Mouse (Mus musculus): ENCODE measurements around the gene Pgbd5. TPM values are rescaled to one million over a fixed set of nuclear protein-coding genes. Genes with fewer than 3 reads are reported as not detected.

The Pgbd5 gene
- polyA plus RNA-seq, 1 experiment from 2014 or later, result 3.4 TPM

GRCm38 (mm10) chr8:124397321-124398065 lies 42.0 kb downstream of the Pgbd5 start:
- 64% methylated on average over 11 of the region's 11 CpGs for WGBS
- Histone ChIP-seq H3K4me3 (ENCODE audit: control insufficient read depth in 1 of 2, insufficient read depth in 1 of 2, low read depth in 1 of 2, low read length in 2 of 2) (no peak overlapping the region), H3K27me3 (ENCODE audit: control insufficient read depth, insufficient read depth, low read length) (no peaks in the 10 kb centered on the region), H3K9ac (ENCODE audit: low read length) (no peak overlapping the region), H3K36me3 (ENCODE audit: control insufficient read depth, insufficient read depth, low read length) (no peaks in the 10 kb centered on the region), H3K9me3 (ENCODE audit: control insufficient read depth, low read length) (no peaks in the 10 kb centered on the region), H3K4me2 (ENCODE audit: low read length) (no peak overlapping the region), H3K4me1 (ENCODE audit: control insufficient read depth in 2 of 2, insufficient read depth in 2 of 2, low read length in 2 of 2) (peaks cover 5% of the 10 kb centered on the region in 2 experiments; a peak in 1 of 4 replicates), H3K27ac (replicated peaks in 1 of 2; ENCODE audit: control insufficient read depth in 1 of 2, insufficient read depth in 1 of 2, low read depth in 2 of 2, low read length in 2 of 2) (no peak overlapping the region)
- ATAC-seq (ENCODE audit: insufficient number of reproducible peaks, insufficient read depth, low FRiP score, low read depth), result no peak

GRCm38 (mm10) chr8:124396531-124396930 lies 42.9 kb downstream of the Pgbd5 start:
- Histone ChIP-seq H3K27me3 (ENCODE audit: control insufficient read depth, insufficient read depth, low read length) (no peaks in the 10 kb centered on the region), H3K4me2 (ENCODE audit: low read length) (no peak overlapping the region), H3K9me3 (ENCODE audit: control insufficient read depth, low read length) (no peaks in the 10 kb centered on the region), H3K27ac (replicated peaks in 1 of 2; ENCODE audit: control insufficient read depth in 1 of 2, insufficient read depth in 1 of 2, low read depth in 2 of 2, low read length in 2 of 2) (no peak overlapping the region), H3K4me3 (ENCODE audit: control insufficient read depth in 1 of 2, insufficient read depth in 1 of 2, low read depth in 1 of 2, low read length in 2 of 2) (no peak overlapping the region), H3K4me1 (ENCODE audit: control insufficient read depth in 2 of 2, insufficient read depth in 2 of 2, low read length in 2 of 2) (peaks cover 5% of the 10 kb centered on the region in 2 experiments; a peak in 1 of 4 replicates), H3K36me3 (ENCODE audit: control insufficient read depth, insufficient read depth, low read length) (no peaks in the 10 kb centered on the region), H3K9ac (ENCODE audit: low read length) (no peak overlapping the region)
- WGBS, result 60% methylated on average over 2 of the region's 2 CpGs
- ATAC-seq (ENCODE audit: insufficient number of reproducible peaks, insufficient read depth, low FRiP score, low read depth), result no peak

DNA sequence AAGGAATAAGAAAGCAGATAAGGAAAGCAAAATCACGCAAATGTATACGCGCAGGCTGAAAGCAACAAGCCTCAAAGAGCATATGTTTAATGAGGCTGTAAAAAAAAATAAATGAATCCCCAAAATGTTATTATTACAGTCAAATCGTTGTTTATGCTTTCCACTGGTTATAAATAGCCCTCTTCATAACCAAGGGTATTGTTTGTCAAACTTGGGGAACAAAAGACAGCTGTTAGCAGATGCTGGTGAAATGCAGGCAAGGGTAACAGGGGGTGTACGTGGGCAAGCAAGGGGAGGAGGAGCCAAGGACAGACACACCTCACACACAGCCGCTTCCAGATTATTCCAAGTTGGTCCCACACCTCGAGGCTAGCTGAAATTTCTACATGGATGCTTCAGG lies 44.1 kb downstream of the Pgbd5 start:
- no peaks in the 10 kb centered on the region for H3K27me3 ChIP-seq (ENCODE audit: control insufficient read depth, insufficient read depth, low read length)
- 74% methylated on average over 7 of the region's 7 CpGs for WGBS
- no peaks in the 10 kb centered on the region for H3K36me3 ChIP-seq (ENCODE audit: control insufficient read depth, insufficient read depth, low read length)
- no peak overlapping the region for H3K4me2 ChIP-seq (ENCODE audit: low read length)
- H3K9ac ChIP-seq (ENCODE audit: low read length), result no peak overlapping the region
- no peak overlapping the region for H3K4me3 ChIP-seq (ENCODE audit: control insufficient read depth in 1 of 2, insufficient read depth in 1 of 2, low read depth in 1 of 2, low read length in 2 of 2)
- no peaks in the 10 kb centered on the region for H3K9me3 ChIP-seq (ENCODE audit: control insufficient read depth, low read length)
- H3K27ac ChIP-seq (replicated peaks in 1 of 2; ENCODE audit: control insufficient read depth in 1 of 2, insufficient read depth in 1 of 2, low read depth in 2 of 2, low read length in 2 of 2), result no peak overlapping the region
- peaks cover 5% of the 10 kb centered on the region in 2 experiments; a peak in 1 of 4 replicates for H3K4me1 ChIP-seq (ENCODE audit: control insufficient read depth in 2 of 2, insufficient read depth in 2 of 2, low read length in 2 of 2)
- ATAC-seq (ENCODE audit: insufficient number of reproducible peaks, insufficient read depth, low FRiP score, low read depth), result no peak

DNA sequence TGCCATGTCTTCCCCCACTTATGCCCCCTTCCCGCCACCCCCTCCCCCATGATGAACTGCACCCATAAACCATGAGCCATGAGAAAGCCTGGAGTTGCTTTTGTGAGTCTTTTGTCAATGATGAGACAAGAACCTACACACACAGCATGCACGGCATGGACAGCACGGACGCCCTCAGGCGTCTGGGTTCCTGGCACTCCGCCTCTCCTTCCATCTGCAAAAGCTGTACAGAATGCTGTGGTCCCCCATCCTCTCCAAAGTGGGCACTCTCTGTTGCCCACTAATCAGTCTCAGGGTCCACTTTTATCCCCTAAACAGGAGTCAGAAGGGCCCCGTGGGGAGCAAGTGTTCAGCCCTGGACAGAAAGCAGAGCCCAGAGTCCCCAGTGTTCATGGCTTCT lies 44.5 kb downstream of the Pgbd5 start:
- Histone ChIP-seq H3K27me3 (ENCODE audit: control insufficient read depth, insufficient read depth, low read length) (no peaks in the 10 kb centered on the region), H3K36me3 (ENCODE audit: control insufficient read depth, insufficient read depth, low read length) (no peaks in the 10 kb centered on the region), H3K27ac (replicated peaks in 1 of 2; ENCODE audit: control insufficient read depth in 1 of 2, insufficient read depth in 1 of 2, low read depth in 2 of 2, low read length in 2 of 2) (no peak overlapping the region), H3K4me3 (ENCODE audit: control insufficient read depth in 1 of 2, insufficient read depth in 1 of 2, low read depth in 1 of 2, low read length in 2 of 2) (no peak overlapping the region), H3K9ac (ENCODE audit: low read length) (no peak overlapping the region), H3K9me3 (ENCODE audit: control insufficient read depth, low read length) (no peaks in the 10 kb centered on the region), H3K4me1 (ENCODE audit: control insufficient read depth in 2 of 2, insufficient read depth in 2 of 2, low read length in 2 of 2) (peaks cover 5% of the 10 kb centered on the region in 2 experiments; a peak in 1 of 4 replicates), H3K4me2 (ENCODE audit: low read length) (no peak overlapping the region)
- no peak for ATAC-seq (ENCODE audit: insufficient number of reproducible peaks, insufficient read depth, low FRiP score, low read depth)
- WGBS, result 85% methylated on average over 7 of the region's 7 CpGs

- peaks cover under 1 to 2% of the 10 kb centered on the region in 2 experiments; a peak in 1 of 4 replicates for H3K4me1 ChIP-seq (ENCODE audit: control insufficient read depth in 2 of 2, insufficient read depth in 2 of 2, low read length in 2 of 2)
- 77% methylated on average over 4 of the region's 4 CpGs for WGBS
These were observed 45.5 kb downstream of the Pgbd5 start for GRCm38 (mm10) chr8:124393927-124394326.

DNA sequence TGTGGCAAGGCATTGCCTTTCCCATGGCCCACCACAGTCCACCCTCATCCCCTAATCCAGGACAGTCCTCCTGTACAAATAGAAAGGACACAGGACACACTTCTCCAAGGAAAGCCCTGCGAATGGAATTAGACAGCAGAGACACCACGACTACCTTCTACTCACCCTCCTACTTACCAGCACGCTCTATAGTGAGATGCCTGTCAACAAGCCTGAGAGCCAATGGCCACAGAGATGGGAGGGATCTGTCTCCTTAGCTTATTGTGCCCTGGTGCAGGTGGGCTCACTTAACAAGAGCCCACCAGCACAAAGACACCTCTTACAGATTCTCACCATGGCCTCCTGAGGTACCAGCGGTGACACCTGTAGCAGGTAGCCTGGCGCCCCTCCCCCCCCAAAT lies 46.4 kb downstream of the Pgbd5 start:
- H3K4me3 ChIP-seq (ENCODE audit: control insufficient read depth in 1 of 2, insufficient read depth in 1 of 2, low read depth in 1 of 2, low read length in 2 of 2), result no peak overlapping the region
- WGBS, result 66% methylated on average over 5 of the region's 5 CpGs

More at GRCm38 (mm10) chr8:124393927-124394326, 45.5 kb downstream of the Pgbd5 start:
- Histone ChIP-seq H3K4me3 (ENCODE audit: control insufficient read depth in 1 of 2, insufficient read depth in 1 of 2, low read depth in 1 of 2, low read length in 2 of 2) (no peak overlapping the region), H3K9me3 (ENCODE audit: control insufficient read depth, low read length) (no peaks in the 10 kb centered on the region), H3K27me3 (ENCODE audit: control insufficient read depth, insufficient read depth, low read length) (no peaks in the 10 kb centered on the region), H3K4me2 (ENCODE audit: low read length) (no peak overlapping the region), H3K9ac (ENCODE audit: low read length) (no peak overlapping the region), H3K36me3 (ENCODE audit: control insufficient read depth, insufficient read depth, low read length) (no peaks in the 10 kb centered on the region), H3K27ac (replicated peaks in 1 of 2; ENCODE audit: control insufficient read depth in 1 of 2, insufficient read depth in 1 of 2, low read depth in 2 of 2, low read length in 2 of 2) (no peak overlapping the region)
- ATAC-seq (ENCODE audit: insufficient number of reproducible peaks, insufficient read depth, low FRiP score, low read depth), result no peak

DNA sequence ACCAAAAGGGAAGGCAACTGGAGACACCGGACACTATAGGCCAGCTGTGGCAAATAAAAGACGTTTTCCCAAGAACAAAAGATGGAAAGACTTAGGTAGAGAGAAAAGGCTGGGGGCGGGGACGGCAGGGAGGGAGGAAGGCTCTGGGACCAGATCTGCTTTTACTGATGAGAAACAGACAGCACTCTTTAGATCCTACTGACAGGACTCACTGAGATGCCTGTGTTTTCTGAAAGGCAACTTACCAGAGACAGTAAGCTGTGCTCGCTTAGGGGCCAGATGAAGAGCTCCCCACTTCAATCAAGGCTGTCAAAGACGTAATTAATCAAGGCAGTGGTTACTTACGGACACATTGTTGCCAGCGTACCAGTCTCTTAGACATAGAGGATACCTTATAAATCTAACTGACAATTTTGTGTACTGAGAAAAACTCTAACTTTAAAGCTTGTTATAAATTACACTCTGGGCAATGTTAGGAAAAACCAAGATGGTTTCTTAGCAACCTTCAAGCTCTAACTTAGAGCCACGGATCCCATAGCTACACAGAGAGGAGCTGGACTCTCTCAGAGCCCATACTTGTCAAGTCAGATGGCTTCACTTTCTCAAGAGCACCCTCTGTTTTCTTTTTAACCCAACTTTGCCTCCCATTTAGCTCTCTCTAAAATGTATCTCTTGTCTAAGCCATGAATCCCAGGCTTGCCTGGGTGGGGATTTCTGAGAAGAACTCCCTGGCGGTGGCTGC lies 47.0 kb downstream of the Pgbd5 start:
- ATAC-seq (ENCODE audit: insufficient number of reproducible peaks, insufficient read depth, low FRiP score, low read depth), result no peak
- no peaks in the 10 kb centered on the region for H3K27me3 ChIP-seq (ENCODE audit: control insufficient read depth, insufficient read depth, low read length)
- H3K9ac ChIP-seq (ENCODE audit: low read length), result no peak overlapping the region
- H3K9me3 ChIP-seq (ENCODE audit: control insufficient read depth, low read length), result no peaks in the 10 kb centered on the region
- H3K4me1 ChIP-seq (ENCODE audit: control insufficient read depth in 2 of 2, insufficient read depth in 2 of 2, low read length in 2 of 2), result no peaks in the 10 kb centered on the region; a peak in 1 of 4 replicates
- H3K27ac ChIP-seq (replicated peaks in 1 of 2; ENCODE audit: control insufficient read depth in 1 of 2, insufficient read depth in 1 of 2, low read depth in 2 of 2, low read length in 2 of 2), result no peak overlapping the region
- H3K36me3 ChIP-seq (ENCODE audit: control insufficient read depth, insufficient read depth, low read length), result no peaks in the 10 kb centered on the region
- 60% methylated on average over 10 of the region's 10 CpGs for WGBS
- H3K4me2 ChIP-seq (ENCODE audit: low read length), result no peak overlapping the region
- H3K4me3 ChIP-seq (ENCODE audit: control insufficient read depth in 1 of 2, insufficient read depth in 1 of 2, low read depth in 1 of 2, low read length in 2 of 2), result no peak overlapping the region

More for the DNA sequence above, 46.4 kb downstream of the Pgbd5 start:
- no peaks in the 10 kb centered on the region for H3K27me3 ChIP-seq (ENCODE audit: control insufficient read depth, insufficient read depth, low read length)
- no peak overlapping the region for H3K9ac ChIP-seq (ENCODE audit: low read length)
- ATAC-seq (ENCODE audit: insufficient number of reproducible peaks, insufficient read depth, low FRiP score, low read depth), result no peak
- H3K36me3 ChIP-seq (ENCODE audit: control insufficient read depth, insufficient read depth, low read length), result no peaks in the 10 kb centered on the region
- no peaks in the 10 kb centered on the region; a peak in 1 of 4 replicates for H3K4me1 ChIP-seq (ENCODE audit: control insufficient read depth in 2 of 2, insufficient read depth in 2 of 2, low read length in 2 of 2)
- H3K4me2 ChIP-seq (ENCODE audit: low read length), result no peak overlapping the region
- H3K9me3 ChIP-seq (ENCODE audit: control insufficient read depth, low read length), result no peaks in the 10 kb centered on the region
- no peak overlapping the region for H3K27ac ChIP-seq (replicated peaks in 1 of 2; ENCODE audit: control insufficient read depth in 1 of 2, insufficient read depth in 1 of 2, low read depth in 2 of 2, low read length in 2 of 2)

All from heart, embryonic 14.5 days (tissue).